Mouse (Mus musculus) heart, postnatal 4 days (tissue): ENCODE measurements around the gene Zfp938. TPM values are rescaled to one million over a fixed set of nuclear protein-coding genes. Genes with fewer than 3 reads are reported as not detected.

Experiments
- DNase-seq: peaks from one replicate; pipeline ENCODE4 v3.0.0; 2021
- total RNA-seq, 2 experiments: library from RNA; stranded (reverse); gene quantifications; 2 replicates each; pipeline ENCODE4 v1.2.3; 2021

Zfp938 gene
- 1 to 10 TPM; 9.8 to 10.0 TPM for total RNA-seq

GRCm38 (mm10) chr10:82240742-82241400 is at the start of gene Zfp938:
TSS of gene Zfp938 (minus strand) at chr10:82241280.
- DNase-seq, result peak; percentile 85

GRCm38 (mm10) chr10:82257331-82257730 is 16.3 kb upstream of the Zfp938 start:
- DNase-seq, result no peak

- no peak for DNase-seq
Measured at GRCm38 (mm10) chr10:82245021-82245420, 3.9 kb upstream of the Zfp938 start.

GRCm38 (mm10) chr10:82241401-82241788 is 315 bp upstream of the Zfp938 start:
- DNase-seq, result no peak

GRCm38 (mm10) chr10:82178257-82179064 is 62.6 kb downstream of the Zfp938 start:
- DNase-seq, result peak; percentile 82

Other genes with a start within 250 kb of the Zfp938 start
- 10 to 100 TPM; 10.9 to 11.8 TPM for gene Zfp873, start 193.2 kb downstream of the Zfp938 start, total RNA-seq
- gene BC024063, start 157.9 kb downstream of the Zfp938 start, total RNA-seq, result 1 to 10 TPM; 4.3 to 4.5 TPM
- gene AU041133, start 113.3 kb downstream of the Zfp938 start, total RNA-seq, result 1 to 10 TPM; 5.9 to 6.0 TPM
- gene 4932415D10Rik, start 75.3 kb upstream of the Zfp938 start, total RNA-seq, result not detected
- gene Gm4924, start 113.0 kb upstream of the Zfp938 start, total RNA-seq, result 1 to 10 TPM; 5.0 to 5.7 TPM